Mouse (Mus musculus) neural tube, embryonic 10.5 days (tissue): Measurements from ENCODE around the gene Tnfrsf14.
A peak's percentile ranks its signal among the peaks of the same experiment; 100 is the strongest.

Experiments
- DNase-seq: peaks from one replicate; pipeline ENCODE4 v3.0.0-alpha.2; 2017; ENCODE audit warnings: low spot score; ENCODE audit errors: extremely low spot score

Gene Tnfrsf14

DNA sequence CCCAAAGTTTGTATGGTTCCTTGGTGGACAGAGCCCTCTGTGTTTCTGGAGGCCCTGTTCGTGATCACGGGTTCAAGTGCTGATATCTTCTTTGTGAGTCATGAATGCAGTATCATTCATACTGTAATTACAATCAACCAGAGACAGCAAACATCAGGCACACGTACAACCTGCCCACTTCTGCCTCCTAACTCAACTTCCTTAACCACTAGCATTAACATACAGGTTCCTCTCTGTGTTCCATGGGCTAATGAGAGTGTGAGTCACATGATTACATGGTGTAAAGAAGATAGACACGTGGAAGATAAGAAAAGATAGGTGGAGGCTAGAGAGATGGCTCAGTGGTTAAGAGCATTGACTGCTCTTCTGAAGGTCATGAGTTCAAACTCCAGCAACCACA is 11.7 kb downstream of the Tnfrsf14 start:
- DNase-seq, result no peak

DNA sequence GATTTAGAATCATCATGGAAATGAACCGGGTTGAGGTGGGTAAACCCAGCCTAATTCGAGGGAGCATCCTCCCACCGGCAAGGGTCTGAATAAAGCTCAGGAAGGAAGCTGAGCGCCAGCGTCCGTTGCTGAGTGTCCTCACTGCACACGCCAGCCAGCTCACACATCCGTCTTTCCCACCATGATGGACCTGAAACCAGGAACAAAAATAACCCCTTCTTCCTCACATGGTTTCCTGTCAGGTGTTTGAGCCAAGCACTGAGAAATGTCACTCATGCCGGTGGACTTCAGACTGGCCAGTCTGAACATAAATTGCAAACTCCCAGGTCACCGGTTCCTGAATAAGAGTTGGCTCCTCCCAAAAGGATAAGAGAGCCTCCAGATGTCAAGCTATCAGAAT is 13.1 kb downstream of the Tnfrsf14 start:
- DNase-seq, result no peak

DNA sequence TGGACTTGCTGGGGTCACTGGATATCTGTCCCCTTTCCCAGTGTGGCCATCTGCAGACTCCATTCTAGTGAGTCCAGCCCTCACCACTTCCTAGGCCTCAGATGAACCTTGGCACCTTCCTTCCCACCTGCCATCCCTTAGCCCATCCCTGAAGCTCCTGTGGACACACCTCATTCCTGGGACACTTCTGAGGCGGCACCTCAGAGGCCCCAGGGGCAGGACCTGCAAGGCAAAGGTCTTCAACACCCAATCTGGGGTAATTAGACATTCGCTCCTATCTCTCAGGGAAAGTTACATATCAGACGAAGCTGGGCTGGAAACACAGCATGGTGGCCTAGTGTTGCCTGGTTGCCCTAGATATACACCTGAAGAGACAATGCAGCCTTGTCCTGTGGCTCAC is 13.7 kb downstream of the Tnfrsf14 start:
- DNase-seq, result no peak

DNA sequence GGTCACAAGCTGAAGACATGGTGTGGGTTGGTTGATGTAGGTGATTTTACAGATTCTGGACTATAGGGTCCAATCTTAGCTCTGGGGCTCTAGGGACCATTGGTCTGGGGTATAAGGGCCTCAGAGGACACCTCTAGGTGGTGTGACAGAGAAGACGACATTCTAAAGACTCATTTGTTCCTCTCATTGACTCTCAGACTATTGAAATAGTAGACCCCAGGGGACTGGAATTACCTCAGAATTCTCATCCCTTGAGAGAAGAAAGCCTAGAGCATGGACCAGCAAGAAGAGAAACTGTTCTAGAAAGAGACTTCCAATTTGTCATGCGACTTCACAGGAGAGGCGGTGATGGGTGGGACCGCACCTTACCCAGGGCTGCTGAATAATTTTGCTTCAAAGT is 14.1 kb downstream of the Tnfrsf14 start:
- no peak for DNase-seq

DNA sequence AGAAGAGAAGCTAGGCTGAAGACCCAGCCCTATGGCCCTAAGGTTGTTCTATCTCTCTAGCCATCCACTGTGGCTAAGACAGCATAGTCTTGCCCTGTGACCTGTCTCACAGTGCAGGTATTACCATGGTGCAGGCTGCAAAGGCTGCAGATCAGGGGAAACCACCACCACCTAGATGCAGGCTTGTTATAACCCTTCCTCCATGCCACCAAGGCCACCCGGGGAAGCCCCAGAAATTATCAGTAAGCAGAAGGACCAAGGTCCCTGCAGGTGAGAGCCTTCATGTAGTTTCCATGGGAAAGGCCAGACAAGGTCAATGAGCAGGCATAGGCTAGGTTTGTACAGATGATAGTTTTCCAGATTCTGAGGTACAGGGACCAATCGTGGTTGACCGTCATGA is 14.5 kb downstream of the Tnfrsf14 start:
- no peak for DNase-seq

DNA sequence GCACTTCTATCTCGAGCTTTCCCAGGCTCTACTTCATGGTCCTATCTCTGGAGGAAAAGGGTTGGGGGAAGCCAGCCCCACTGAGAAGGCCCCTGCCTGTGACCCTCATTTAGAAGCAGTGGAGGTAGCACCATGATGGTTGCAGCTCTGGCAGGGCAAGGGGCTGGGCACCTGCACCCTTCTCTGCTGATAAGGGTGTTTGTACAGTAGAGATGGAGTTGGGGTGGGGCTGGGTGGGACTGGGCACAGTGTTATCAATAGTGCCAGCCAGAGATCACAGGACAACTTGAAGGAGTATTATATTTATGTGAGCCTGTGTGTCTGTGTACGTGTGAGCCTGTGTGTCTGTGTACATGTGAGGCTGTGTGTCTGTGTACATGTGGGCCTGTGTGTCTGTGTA is 16.7 kb downstream of the Tnfrsf14 start:
- DNase-seq, result no peak

DNA sequence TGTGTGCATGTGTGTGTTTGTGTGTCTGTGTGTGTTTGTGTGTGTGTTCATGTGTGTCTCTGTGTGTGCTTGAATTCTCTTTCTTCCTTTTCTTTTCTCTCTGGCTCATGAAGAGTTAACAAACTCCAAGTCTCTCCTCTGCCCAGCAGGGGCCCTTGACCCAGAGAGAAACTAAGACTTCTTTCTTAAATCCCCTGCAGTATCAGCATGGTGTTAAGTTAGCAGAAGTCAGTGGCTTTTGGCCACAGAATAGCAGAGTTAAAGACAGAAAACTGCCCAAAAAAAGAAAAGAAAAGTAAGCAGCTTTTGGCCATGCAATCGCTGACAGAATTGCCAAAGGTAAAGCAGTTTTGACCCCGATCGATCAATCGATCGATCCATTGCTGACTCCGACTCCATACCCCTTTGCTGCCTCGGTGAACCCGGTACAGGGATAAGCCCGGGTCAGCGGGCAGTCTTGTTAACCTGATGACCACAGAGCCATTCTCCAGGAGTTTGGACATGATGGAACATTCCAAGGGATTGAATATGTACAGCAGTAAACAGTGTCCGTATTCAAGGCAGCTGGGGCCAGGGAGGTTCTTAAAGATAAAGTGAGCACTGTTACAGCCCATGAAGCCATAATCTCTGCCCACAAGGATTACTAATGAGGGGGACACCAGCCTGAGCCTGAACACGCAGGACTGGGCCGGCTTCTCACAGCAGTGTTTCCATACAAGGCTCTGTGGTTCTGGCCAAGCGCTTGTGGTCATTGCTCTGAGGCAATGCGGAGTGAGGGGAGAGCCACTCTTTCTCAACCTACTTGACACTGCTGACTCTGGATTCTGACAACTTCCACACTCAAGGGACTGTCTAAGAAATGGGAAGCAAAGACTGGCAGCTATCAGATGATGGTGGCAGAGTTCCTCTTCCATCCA is 17.5 kb downstream of the Tnfrsf14 start:
- no peak for DNase-seq

DNA sequence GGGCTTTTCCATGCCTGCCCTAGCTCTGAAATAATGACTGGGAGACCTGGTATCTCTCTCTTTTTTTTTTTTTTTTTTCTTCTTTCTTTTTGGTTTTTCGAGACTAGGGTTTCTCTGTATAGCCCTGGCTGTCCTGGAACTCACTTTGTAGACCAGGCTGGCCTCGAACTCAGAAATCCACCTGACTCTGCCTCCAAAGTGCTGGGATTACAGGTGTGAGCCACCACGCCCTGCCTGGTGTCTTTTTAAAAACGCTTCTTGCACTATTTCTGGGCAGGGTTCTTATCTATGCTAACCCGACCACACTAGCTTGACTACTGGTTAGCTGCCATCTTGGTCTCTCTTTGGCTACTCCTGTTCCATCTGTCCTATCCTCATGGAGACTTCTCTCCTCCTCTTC is 19.9 kb downstream of the Tnfrsf14 start:
- DNase-seq, result no peak

DNA sequence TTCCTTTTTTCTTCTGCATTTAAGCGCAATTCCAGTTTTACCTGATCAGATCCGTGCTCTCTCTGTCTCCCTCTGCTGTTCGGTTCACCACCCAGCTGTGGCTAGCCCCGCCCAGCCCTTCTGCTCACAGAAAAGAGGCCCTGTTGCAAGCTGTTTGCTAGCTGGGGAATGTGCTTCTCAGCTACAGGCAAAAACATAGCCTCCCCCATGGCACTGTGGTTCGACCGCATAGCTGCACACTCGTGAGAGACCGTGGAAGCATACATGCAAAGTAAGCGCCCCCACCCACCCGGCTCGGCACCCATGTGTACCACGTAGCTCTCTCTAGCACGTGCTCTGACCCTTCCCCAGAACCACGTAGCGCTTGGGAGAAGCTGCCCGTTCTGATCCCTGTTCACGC is 20.5 kb downstream of the Tnfrsf14 start:
- peak; percentile 58 for DNase-seq

DNA sequence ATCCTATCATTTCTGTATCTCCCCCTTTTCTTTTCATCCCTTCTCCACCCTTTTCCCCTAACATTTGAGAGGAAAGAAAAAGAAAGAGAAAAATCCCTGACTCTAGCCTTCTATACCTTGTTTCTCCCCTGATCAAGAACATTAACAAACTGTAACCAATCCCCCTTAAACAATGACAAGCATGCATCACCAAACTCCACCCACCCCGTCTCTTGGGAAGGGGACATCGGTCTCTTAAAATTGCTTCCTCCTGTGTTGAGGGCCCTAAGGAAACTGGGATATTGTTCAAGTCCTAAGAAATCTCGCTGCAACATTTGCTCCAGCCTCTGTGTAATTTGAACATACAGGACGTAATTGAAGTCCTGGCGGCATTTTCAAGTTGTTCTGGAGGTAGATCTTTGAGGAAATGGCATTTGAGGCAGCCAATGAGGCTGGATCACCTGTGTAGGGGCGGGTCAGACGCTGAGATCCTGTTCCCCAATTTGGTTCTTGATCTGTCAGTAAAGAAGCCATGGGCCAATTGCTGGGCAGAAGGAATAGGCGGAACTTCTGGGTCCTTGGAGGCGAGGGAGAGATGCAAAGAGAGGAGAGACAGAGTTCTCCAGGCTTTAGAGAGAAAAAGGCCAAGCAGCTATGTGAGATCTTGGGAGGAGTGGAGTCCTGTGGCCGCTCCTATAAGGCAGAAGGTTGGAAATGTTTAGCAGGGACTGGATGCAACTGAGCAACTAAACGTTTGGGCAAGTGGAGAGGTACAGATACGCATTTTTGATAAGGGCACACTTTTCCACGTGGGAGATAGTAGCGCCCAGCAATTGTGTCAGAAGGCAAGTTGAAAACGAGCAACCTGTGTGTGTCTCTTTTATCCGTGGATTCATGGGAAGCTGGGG is 23.9 kb downstream of the Tnfrsf14 start:
- DNase-seq, result peak; percentile 69

DNA sequence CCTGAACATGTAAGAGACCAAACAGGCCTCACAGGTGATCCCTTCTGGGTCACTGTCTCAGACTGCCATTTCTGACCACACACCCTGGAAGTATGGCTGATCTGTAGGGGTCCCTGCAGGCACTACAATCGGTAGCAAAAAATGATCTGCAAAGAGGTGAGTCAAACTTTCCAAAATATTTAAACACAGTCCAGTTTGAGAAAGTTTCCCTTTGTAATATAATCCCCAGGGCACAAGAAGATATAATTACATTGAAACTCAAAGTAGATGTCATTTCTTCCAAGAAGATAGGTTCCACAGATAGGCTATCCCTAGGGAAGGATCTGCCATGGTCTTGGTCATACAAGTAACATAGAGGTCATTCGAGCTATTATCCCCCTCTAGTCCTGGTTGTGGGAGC is 26.0 kb downstream of the Tnfrsf14 start:
- DNase-seq, result no peak

DNA sequence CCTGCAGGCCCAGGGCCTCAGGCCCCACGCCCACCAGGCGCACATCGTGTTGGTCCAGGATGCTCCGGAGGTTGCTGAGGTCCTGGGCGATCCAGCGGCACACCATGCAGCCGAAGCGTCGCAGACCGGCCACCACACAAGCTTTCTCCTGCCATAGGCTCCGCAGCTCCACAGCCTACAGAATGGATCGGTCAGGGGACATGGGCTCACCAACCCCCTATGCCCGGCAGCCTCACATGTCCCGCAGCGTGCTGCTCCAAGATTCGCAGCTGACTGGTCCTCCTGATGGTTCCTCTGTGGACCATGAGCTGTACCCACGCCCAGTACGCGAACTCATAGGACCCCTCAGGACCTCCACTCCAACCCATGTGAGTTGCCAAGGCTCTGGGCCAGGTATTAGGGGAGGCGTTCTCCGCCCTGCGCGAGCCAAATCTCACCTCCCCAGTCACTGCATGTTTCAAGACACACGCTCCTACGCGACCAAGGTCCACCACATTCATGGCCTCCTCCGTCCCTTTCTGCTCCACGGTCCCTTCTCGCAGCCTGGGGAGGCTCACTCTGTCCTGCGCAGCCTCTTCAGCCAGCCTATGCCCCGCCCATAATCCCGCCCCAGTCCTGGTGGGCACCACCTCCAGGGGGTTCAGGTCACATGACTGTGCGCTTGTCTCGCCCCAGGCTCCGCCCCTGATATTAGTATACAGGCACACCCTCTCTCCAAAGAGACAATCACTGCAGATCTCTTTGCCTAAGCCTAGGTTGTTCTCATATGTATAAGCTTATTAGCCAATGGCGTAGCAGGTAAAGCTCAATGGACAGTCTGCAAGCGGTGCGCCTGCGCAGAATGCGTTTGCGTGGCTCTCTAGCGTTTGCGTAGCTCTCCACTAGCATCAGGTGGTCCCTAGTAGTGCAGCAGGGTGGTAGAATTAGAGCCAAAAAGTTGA is 29.6 kb downstream of the Tnfrsf14 start, which contains the start of gene Fam213b:
Fam213b (minus strand) TSS at position 630 of the 941 bp plus-strand sequence.
- DNase-seq, result peak; percentile 90

DNA sequence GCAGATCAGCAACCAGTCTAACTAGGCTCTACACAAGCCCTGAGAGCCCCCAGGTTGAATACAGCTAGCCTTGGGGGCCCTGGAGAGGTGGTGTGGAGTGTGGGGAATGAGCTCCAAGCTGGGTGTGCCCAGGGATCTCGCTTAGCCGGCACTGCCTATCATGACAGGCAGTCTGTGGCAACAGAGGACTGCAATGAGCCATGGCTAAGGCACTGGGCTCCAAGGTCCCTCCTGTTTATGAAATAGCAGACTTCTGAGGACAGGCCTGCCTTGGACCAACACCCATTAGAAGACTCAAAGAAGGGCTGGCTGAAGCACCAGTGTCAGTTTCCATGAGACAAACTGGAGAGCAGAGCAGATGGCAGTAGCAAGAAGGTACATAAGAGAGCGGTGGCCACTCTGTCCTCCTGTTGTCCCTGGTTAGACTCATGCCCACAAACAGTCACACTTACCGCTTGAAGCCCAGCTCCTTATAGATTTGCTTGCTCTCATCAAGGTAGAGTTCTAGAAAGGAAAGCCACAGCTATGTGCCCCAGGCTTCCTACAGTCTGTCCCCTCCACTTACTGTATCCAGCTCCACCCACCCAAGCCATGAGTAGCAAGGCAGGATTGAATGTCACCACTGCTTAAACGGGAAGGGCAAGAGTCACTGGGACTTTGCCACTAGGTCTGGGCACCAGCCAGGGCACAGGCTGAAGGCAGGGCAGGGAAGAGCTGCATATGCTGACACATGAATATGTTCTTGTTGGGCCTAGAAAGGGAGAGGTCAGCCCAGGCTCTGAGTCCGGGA is 30.5 kb downstream of the Tnfrsf14 start:
- no peak for DNase-seq

DNA sequence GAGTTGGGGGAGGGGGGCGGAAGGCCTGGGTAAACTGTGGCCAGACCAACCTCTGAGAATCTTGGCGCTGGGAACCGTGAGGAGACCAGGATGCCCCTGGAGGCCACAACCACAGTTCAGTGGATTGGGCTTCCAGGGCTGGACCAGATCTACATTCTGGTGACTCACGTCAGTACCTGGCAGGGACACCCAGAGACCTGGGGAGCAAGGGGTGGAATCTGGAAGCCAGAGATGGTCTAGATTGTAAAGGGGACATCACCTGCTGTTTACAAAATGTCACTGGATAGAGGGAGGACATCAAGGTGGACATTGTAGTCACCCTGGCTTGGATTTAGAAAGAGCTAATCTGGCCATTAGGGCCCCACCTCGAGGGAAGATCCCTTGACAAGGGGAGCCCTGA is 32.8 kb downstream of the Tnfrsf14 start:
- no peak for DNase-seq

DNA sequence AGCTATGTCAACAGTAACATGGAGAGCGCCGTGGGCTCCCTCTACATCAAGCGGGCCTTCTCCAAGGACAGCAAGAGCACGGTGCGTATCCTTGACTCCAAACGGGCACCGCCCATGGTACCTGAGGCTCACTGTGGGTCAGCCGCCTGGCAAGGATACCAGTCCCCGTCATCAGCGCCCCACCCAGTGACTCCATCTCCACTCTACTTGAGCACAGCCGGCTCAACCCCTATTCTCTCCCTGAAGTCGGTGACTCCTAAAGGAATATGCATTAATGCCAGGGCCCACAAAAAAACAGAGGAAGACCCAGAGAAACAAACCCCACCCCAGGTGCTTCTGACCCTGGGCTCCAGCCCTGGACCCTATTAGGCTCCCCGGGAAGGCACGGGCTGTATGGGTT is 37.5 kb downstream of the Tnfrsf14 start:
- no peak for DNase-seq

DNA sequence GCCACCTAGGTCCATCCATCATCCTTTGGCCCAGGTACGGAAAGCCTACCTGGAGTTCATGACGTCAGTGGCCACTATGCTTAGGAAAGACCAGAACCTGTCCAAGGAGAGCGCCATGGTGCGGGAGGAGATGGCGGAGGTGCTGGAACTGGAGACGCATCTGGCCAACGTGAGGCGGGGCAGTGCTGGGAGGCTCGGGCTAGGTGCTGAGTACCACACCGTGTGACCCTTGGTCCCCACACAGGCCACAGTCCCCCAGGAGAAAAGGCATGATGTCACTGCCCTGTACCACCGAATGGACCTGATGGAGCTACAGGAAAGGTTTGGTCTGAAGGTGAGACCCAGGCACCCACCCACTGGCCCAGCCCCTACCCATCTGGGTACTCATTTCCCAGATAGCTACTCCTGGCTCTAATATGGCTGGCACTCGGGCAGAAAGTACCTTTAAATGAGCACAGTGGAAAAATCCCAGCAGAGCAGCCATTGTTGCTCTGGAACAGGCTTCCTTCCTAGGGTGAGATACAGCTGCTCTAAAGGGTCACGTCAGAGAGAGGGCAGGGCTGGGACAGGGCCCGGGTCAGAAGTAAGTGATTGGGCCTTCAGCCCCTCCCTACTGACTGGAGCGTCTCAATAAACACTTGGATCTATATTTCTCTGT is 40.6 kb downstream of the Tnfrsf14 start:
- DNase-seq, result no peak

DNA sequence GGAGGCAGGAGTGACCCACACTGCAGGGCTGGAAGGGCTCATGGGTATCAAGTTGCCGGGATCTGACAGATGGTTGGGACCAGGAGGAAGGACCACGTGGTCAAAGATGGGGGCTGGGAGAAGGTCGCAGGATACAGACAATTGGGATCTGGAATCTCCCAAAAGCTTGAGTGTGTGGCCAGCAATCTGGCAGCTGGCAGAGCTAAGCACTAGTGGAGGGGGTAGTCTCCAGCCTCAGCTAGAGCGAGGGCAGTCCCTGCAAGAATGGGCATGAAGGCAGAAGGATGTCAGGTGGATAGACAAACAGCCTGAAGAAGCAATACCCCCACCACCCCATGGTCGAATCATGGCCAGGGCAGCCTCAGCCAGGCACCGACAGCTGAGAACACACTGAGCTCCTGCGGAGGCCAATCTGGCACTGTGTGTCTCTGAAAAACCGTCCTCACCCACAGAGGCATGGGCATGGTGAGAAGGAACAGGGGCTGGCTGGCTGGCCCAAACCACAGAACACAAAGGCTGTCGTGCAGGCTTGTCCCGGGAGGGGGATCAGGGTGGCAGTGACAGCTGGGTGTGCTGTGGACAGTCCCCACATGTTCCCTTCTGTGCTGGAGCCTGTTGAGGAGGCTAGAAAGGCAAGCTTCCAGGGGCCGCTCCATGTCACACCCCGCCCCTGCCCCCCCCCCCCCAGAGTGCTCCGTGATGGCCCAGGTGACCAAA is 41.3 kb downstream of the Tnfrsf14 start:
- no peak for DNase-seq

DNA sequence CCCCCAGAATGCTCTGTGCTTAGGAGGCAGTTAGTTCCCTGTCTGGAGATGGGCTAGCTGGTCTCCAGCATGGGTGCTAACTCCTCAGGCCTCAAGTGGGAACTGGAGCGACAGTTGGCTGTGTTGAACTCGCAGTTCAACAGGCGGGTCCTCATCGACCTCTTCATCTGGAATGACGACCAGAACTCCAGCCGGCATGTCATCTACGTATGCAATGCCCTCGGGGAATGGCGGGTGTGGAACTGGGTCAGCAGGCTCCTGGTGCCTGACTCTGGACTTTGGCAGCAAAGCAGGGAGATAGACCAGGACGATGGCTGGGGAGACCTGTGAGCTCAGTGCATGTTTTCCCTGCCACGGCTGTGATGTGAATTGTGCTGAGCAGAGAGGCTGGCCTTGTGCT is 42.9 kb downstream of the Tnfrsf14 start:
- DNase-seq, result no peak

DNA sequence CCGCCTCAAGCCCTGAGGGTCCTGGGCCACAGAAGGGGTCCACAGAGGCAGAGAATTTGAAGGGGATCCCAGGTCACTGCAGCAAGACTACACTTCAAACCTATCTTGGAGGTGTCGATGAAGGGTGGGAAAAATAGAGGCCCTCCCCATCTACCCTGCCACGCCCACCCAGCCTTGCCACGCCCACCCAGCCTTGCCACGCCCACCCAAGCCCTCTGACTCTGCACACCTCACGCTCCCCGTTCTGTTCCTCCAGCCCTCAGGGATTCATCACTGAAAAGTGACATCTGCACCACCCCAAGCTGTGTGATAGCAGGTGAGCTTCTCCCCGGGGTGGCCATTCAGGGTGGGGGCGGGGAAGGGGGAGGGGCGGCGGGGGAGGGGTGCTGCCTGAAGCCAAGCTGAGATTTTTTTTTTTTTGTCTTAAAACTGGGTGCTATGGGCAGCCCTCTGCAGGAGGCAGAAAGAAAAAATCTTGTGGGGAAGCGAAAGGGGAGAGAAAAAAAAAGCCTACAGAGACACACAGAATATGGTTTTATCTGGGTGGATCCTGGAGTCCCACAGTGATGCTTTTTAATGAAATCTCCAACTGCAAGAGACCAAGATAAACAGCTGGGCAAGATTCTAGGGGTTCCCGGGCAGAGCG is 46.2 kb downstream of the Tnfrsf14 start:
- DNase-seq, result no peak
